Mouse (Mus musculus) spleen, postnatal 0 days (tissue): ENCODE measurements around the gene Pjvk. TPM values are rescaled to one million over a fixed set of nuclear protein-coding genes. Genes with fewer than 3 reads are reported as not detected.

ENCODE experiments used
- polyA plus RNA-seq: library from polyadenylated mRNA; unstranded; fragments of >200 nt; fragmentation: Nextera tagmentation; extraction: Ambion mirVana; gene quantifications from 2 replicates; pipeline ENCODE4 v1.2.1, GENCODE M21; 2015

Gene Pjvk
- polyA plus RNA-seq, result 0.35 TPM in 1 of 2 replicates, not detected in the other

GRCm38 (mm10) chr2:76647883-76648570, at the start of gene Pjvk, which contains the start of gene Prkra:
Gene Pjvk, plus strand, starts transcription at chr2:76648476.
Gene Prkra, minus strand, starts transcription at chr2:76648015.

GRCm38 (mm10) chr2:76672966-76673392, 24.7 kb downstream of the Pjvk start, which contains the start of gene Fkbp7:
Gene Fkbp7, minus strand, starts transcription at chr2:76673116.

GRCm38 (mm10) chr2:76674725-76675427, 26.6 kb downstream of the Pjvk start, which contains the start of gene Plekha3:
Gene Plekha3, plus strand, starts transcription at chr2:76675281.

Other genes with a start within 250 kb of the Pjvk start
- gene Osbpl6, start 242.0 kb upstream of the Pjvk start, polyA plus RNA-seq, result 0.58 and 0.70 TPM in 2 replicates
- gene Prkra, start 461 bp upstream of the Pjvk start, polyA plus RNA-seq, result 13.2 and 16.8 TPM in 2 replicates
- gene Fkbp7, start 24.6 kb downstream of the Pjvk start, polyA plus RNA-seq, result 23.4 and 30.5 TPM in 2 replicates
- 6.1 and 7.1 TPM in 2 replicates for gene Plekha3, start 26.8 kb downstream of the Pjvk start, polyA plus RNA-seq